Mouse (Mus musculus): ENCODE data around the gene Rgs19. TPM values are rescaled to one million over a fixed set of nuclear protein-coding genes. Genes with fewer than 3 reads are reported as not detected.

The Rgs19 gene
- polyA plus RNA-seq (2012; rRNA removed) = 47.1 and 76.5 TPM in 2 replicates

GRCm38 (mm10) chr2:181693339-181694280, at the start of gene Rgs19:
Gene Rgs19, minus strand, starts transcription at chr2:181693977.
- DNase-seq (ENCODE audit: low read depth) = peak; percentile 9

DNA sequence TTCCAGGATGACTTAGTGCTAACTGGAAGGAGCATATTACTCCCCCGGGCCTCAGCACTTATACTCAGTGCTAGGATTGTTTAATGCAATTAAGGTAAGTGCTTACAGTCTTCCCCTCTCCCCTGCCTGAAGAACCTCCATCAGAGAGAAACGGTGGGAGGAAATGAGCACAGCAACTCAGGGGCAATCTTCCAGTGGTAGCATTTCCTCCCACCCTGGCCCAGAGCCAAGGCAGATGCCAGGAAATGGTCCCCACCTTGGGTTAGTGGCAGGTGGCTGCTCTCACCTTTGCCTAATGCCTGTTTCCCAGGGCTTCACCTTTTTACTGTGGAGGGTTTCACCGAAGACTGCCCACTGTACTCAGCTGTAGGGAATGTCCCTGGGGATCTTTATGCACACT, 36.3 kb upstream of the Rgs19 start:
- DNase-seq (ENCODE audit: low read depth) = no peak

GRCm38 (mm10) chr2:181727659-181728262, 34.0 kb upstream of the Rgs19 start:
- DNase-seq (ENCODE audit: low read depth) = no peak

- no peak for DNase-seq (ENCODE audit: low read depth)
These were observed 28.4 kb upstream of the Rgs19 start for GRCm38 (mm10) chr2:181722213-181722612.

DNA sequence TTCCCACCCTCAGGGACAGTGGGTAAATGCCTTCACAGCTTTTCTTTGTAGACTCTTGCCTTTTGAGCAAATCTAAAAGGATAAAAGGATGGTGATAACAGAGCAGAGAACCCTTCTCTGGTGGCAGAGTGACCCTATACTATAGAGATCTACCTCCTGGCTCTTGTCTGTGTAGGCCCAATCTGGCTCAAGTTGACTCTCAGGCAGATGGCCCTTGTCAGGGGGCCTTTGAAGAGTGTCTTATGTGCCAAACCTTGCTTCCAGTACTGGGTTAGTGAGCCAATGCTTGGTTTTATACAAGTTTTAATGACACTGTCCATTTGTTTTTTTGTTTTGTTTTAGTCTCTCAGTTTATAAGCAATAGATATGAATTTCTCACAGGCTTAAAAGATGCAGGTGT, 27.4 kb upstream of the Rgs19 start:
- DNase-seq (ENCODE audit: low read depth) = no peak

DNA sequence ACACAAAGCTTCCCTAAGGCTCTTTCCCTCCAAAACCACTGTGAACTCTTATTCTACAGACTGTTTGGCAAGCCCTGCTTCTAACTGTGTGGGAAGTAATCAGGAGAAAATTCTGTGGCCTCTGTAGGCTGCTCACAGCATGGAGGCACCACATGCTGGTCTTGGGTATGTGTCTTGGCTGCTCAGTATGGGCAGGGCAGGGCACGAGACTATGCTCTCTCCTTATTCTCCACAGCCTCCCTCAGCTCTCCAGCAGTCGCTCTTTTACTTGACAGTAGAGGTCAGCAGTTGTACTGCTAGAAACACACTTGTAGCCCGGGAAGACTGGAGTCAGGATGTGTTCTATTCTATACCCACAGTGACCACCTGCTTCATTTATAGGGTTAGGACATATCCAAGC, 26.3 kb upstream of the Rgs19 start:
- no peak for DNase-seq (ENCODE audit: low read depth)

GRCm38 (mm10) chr2:181716991-181717390, 23.2 kb upstream of the Rgs19 start:
- DNase-seq (ENCODE audit: low read depth) = no peak

- DNase-seq (ENCODE audit: low read depth) = no peak
These were observed 21.6 kb upstream of the Rgs19 start for GRCm38 (mm10) chr2:181715382-181715781.

DNA sequence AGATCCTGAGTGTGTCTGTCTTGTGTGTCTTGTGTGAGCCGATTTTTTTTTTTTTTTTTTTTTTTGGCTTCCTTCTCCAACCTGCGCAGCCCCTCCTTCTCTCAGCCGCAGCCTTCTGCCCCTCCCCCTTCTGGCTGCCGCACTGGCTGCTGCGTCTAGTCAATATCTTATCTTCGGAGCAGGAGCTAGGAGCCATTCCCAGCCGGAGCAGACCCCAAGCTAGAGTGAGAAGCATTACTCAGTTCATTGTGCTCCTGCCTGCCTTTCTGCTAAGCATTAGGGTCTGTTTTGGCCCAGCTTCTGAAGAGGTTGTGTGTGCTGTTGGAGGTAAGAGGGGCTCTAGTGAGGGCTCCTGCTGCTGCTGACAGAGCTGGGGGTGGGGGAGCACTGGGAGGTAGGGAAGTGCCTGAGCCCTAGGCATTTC, 21.1 kb upstream of the Rgs19 start, which contains the start of gene Oprl1:
Oprl1 (plus strand) TSS at position 114 of the 424 bp plus-strand sequence.
- no peak for DNase-seq (ENCODE audit: low read depth)

DNA sequence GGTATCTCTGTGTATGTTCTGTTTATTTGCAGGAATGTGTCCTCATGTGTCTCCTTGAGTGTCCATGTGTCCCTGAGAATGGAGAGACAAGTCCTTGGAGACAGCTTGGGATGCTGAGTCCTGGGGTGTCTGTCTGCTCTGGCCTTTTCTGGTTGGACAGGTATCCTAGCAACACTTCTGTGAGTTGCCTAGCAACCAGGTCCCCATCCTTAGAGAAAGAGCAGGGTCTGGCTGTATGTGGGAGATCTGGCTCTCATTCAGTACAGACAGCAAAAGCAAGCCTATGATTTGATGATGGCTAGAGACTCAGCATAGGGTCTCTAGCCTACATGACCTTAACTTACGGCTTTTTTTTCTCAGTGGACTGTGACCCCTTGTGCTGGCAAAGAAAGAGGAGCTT, 20.0 kb upstream of the Rgs19 start:
- no peak for DNase-seq (ENCODE audit: low read depth)

GRCm38 (mm10) chr2:181706668-181707067, 12.9 kb upstream of the Rgs19 start:
- DNase-seq (ENCODE audit: low read depth) = no peak

GRCm38 (mm10) chr2:181698241-181698640, 4.5 kb upstream of the Rgs19 start, which contains the start of gene Lkaaear1:
Gene Lkaaear1, minus strand, starts transcription at chr2:181698442.
- no peak for DNase-seq (ENCODE audit: low read depth)

GRCm38 (mm10) chr2:181696801-181697420, 3.1 kb upstream of the Rgs19 start:
- DNase-seq (ENCODE audit: low read depth) = no peak

GRCm38 (mm10) chr2:181695776-181696175, 2.0 kb upstream of the Rgs19 start:
- DNase-seq (ENCODE audit: low read depth) = no peak

DNA sequence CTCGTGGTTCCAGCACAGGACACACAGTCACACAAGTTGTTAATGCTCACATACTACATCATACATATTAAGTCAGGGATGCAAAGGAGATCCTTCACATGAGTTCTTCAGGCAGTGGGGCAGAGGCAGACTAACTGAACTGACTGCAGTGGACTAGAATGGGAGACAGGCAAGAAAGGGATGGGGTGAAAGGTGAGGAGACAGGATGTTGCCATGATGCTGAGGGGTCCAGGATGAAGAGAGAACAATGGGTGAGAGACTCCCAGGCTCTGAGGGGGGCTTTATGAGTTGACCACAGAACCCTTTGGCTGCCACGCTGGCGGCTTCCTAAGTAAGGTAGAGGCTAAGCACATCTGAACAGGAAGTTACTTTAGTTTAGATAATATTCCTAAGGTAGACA, 804 bp upstream of the Rgs19 start:
- no peak for DNase-seq (ENCODE audit: low read depth)

- DNase-seq (ENCODE audit: low read depth) = no peak
These were observed 1.5 kb downstream of the Rgs19 start for GRCm38 (mm10) chr2:181692304-181692703.

DNA sequence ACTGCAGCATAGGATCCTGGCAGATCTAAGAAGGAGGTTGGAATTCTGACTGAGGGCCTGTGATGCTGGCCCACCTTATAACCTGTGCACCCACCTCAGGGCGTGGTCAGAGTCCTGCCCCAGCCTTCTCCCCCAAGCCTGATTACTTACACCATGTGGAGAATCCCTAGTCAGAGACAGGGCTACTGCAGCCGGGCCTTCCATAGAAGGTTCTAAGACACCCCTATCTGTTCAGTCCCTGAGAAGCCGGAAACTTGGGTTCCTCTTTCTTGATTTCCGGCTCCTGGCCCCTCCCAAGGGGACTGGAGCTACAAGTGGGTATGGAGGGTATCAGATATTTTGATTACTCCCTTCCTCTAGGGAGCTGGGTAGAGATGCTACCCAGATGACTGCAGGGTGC, 2.2 kb downstream of the Rgs19 start:
- DNase-seq (ENCODE audit: low read depth) = no peak

- DNase-seq (ENCODE audit: low read depth) = no peak
These were observed 2.7 kb downstream of the Rgs19 start for GRCm38 (mm10) chr2:181691083-181691482.

DNA sequence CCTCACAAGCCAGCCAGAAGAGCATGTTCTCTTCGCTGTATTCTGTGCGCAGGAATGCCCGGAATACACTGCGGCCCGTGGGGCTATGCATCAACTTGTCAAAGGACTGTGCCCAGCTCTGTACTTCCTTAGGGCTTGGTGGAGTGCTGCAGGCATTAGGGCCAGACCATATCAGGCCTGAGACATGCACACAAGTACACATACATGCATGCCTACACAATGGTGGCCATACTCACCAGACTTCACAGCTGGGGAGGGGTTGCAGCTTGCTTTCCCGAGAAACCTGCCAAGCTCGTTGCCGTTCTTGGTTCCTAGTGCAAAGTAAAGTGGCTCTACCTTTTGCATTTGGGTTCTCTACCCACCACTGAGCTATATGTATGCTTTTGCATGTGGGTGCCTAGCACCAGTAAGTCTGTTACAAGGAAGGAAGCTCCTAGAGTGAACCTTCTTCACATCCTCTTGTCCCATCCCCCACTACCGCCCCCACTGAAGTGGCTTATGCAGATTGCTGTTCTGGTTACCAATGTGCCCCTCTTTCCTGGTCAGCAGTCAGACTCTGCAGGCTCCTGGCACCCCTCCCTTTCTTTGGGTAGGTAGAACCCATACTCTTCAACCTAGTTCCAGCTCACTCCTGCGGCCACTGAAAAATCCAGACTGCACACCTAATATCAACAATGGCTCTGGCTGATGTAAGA, 4.2 kb downstream of the Rgs19 start:
- DNase-seq (ENCODE audit: low read depth) = no peak

DNA sequence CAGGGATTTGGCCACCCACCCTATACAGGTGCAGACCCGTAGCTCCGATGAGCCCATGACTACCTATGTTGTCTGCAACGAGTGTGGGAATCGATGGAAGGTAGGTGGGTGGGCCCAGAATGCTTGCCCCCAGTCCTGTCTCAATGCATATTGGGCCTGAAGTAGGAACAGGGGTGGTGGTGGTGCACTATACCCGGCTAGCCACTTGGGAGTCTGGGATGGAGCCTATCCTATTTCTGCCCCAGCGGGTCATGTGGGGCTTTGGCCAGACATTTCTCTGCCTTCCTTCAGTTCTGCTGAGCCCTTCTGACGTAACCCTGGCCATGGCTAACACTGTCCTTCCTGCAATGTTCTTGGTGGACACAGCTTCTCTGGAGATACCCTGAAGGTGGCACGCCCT, 6.2 kb downstream of the Rgs19 start:
- DNase-seq (ENCODE audit: low read depth) = no peak

- no peak for DNase-seq (ENCODE audit: low read depth)
These were observed 8.1 kb downstream of the Rgs19 start for GRCm38 (mm10) chr2:181685686-181686085.

DNA sequence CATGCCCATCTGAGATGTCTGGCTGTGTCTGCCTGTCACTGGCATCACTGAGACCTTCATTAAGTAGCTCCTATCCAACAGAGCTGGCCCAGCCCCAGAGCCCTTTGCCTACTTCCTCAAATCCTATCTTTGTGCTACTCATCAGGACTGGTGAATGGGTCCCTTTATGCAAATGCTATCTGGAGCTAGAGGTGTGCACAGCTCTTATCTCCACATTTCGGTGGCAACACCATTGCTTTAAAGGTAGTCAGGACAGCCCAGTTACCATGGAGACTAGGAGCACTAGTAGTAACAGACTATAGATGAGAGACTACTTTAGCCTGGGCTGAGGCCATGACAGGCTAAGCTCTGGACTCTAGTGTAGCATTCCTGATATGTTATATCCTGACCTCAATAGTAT, 9.1 kb downstream of the Rgs19 start:
- no peak for DNase-seq (ENCODE audit: low read depth)
